Mouse (Mus musculus) layer of hippocampus, adult 8-10 months (tissue): Measurements from ENCODE around the gene Mrs2. TPM values are rescaled to one million over a fixed set of nuclear protein-coding genes. Genes with fewer than 3 reads are reported as not detected.

Experiments used
- DNase-seq, 2 experiments: peaks; one replicate each; pipeline ENCODE4 v3.0.0; 2022; ENCODE audit warnings: low spot score in 2 of 2
- total RNA-seq, 4 experiments: library from RNA; stranded (reverse); gene quantifications; 2 replicates each; pipeline ENCODE4 v1.2.4; 2022

Gene Mrs2
- 10 to 100 TPM; 47.9 to 75.3 (median 57.4) TPM for total RNA-seq

DNA sequence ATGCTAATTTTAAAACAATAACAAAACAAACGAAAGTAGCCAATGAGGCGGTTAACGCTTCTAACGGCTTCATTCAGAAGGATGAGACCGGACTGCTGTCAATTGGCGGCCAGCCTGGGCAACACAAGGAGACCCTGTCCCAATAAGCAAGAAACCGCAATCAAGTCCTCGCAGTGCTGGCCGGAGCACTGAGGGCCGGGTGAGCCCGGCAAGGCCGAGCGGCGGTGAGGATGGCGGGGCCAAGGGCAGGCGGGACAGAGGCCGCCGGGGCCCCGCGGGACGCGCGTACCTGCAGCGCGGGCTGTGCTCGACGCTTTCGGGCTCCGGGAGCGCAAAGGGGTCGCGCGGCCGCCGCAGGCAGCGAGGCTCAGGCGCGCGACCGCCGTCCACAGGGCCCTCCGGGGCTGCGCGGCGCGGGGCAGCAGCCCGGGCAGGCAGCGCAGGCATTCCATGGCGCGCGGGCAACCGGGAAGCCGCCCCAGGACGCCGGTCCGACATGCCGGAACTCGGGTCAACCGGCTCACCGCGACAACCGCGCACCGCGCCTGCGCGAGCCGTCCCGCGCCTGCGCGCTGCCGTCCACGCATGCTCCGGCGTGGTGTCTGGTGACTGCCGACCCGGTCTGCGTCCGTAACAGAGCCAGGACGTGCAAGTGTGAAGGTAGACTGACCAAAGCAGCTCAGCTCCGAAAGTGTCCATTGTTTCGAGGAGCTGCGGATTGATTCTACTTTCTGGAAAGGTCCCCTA lies at the start of gene Mrs2:
Gene Mrs2, minus strand, starts transcription at position 587 of the 747 bp plus-strand sequence.
- peak; percentile 70 to 84 for DNase-seq

DNA sequence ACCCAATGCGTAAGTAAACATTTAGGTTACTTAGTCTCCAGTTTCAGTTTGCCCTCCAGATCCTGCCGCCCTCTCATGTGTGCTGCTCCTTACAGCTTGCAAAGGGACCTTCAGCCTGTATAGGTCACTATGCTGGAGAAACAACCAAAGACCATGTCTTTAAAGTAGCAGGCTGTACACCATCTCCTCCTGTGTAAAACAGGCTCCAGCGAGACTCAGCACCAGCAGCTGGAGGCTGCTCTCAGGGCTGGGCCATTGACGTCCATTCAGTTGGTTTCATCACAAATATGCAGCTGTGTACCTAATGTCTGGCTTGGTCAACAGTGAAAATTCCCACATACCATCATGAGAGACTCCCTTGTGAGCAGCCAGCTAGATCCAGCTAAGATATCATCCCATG lies 49.6 kb upstream of the Mrs2 start:
- no peak for DNase-seq

DNA sequence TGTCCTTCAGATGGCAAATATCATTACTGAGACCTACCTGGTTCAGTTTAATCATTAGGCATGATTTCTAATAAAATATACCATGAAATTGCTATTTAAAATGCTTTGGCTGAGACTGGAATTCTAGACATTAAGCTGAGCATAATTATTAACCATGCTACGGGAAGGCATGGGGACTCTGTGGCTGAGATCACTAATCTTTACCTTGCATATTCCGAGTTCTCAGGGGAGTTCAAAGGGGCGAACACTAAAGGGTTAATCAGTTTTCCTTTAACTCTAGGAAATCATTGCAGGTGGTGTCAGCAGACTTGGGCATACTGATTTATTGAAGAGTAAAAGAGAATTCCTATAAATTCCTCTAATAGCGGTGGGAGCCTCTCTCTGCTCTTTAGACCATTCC lies 47.0 kb upstream of the Mrs2 start:
- DNase-seq = no peak

DNA sequence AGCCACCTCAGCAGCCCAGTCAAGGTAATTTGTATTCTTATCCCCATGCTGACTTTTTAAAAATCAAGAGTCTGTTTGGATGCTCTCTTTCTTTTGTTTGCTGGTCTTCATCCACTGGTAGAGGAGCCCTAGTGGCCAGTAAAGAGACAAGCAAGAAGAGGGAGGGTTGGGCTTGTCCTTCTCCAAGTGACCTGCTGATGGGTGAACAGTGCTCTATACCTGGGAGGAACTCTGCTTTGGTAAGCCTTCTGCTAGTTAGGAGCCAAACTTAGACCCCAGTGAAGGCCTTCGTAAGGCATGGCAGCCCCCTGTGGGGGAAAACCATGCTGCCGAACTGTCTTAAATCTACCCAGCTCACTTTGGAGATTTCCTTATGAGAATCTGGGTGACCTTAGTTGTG lies 46.5 kb upstream of the Mrs2 start:
- no peak for DNase-seq

DNA sequence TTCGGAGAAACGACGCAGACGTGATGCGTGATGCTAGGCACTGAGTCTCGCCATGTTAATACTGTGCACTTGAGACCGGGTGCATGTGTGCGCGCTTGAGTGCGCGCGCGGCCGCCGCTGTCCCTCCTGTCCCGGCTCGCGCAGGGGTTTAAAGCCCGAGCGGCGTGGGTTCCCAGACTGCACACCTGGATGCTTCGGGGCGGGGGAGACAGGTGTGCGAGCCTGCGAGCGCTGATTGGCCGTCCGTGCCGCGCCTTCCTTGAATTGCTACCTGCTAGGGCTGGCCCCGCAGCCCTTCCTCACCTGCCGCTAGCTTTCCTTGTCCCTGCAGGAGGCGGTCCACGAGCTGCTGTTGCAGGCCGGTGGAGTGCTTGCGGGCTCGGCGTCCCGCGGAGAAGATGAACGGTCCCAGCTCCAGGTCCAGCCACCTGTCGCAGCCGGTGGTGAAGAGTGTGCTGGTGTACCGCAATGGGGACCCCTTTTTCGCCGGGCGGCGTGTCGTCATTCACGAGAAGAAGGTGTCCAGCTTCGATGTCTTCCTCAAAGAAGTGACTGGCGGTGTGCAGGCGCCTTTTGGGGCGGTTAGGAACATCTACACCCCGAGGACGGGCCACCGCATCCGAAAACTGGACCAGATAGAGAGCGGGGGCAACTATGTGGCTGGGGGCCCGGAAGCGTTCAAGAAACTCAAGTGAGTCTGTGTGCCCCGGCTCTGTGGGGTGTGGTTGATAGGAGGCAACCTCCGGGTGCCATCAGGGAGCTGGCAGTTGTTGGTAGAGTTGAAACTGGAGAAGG lies 35.9 kb upstream of the Mrs2 start, which contains the start of gene Dcdc2a:
Gene Dcdc2a, plus strand, starts transcription at position 132 of the 795 bp plus-strand sequence.
- peak in 1 of 2 experiments; percentile 9 for DNase-seq

DNA sequence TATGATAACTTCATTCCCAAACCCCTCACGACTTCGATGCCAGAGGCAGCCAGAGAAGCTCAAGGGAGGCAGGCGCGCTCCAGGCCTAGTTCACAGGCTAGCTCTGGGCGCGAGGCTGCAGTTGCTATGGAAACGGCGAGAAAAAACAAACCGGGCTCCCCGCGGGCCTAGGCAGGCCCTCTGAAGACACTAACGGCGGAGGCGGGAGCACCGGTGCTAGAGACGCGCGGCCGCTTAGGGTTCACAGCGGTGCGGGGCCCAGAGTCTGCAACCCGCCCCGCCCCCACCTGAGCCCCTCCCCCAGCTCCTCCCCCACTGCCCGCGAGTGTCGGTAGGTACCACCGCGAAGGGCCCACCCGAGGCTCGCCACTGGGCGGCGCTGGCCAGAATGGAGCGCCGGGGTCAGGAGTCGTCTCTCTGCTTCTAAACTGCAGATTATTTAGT lies 35.0 kb upstream of the Mrs2 start:
- peak; percentile 70 to 78 for DNase-seq

DNA sequence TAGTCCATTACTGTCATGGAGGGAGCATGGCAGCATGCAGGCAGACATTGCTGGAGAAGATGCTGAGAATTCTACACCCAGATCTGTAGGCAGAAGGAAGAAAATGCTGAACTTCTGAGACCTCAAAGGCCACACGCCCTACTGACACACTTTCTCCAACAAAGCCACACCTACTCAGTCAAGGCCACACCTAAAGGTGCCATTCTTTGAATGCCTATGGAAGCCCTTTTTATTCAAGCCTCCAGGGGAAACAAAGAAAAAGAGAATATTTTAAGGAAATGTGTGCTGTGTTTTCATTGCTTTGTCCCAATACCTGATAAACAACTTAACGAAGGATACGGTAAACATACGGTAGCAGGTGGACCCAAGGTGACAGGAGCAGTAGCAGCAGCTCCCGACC lies 32.5 kb upstream of the Mrs2 start:
- no peak for DNase-seq

DNA sequence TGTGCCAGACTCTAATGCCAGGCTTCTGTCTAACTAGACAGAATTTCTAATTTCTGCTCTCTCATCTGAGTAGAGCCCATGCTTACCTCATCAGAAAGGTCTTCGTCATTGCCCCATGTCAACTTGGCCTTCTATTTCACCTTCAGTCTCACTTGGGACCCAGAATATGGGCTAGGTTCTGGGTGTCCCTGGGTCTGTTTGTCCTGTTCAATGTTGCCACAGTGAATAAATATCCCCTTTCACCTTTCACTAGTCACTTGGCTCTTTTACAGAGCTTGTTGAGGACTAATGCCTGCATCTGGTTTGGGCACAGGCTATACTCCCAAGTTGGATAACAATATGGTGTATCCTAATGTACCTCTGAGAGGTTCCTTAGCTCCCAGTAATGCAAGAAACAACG lies 19.3 kb upstream of the Mrs2 start:
- no peak for DNase-seq

DNA sequence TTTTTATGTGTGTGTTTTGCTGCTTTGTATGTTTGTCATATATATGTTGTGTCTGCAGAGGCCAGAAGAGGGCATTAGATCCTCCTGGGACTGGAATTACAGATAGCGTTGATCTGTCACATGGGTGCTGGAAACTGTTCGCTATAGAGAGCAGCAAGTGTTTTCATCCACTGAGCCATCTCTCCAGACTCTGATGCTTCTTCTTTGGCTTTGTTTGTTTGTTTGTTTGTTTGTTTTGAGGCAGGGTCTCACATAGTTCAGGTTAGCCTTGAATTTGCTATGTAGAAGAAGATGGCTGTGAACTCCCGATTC lies 6.9 kb upstream of the Mrs2 start:
- no peak for DNase-seq

DNA sequence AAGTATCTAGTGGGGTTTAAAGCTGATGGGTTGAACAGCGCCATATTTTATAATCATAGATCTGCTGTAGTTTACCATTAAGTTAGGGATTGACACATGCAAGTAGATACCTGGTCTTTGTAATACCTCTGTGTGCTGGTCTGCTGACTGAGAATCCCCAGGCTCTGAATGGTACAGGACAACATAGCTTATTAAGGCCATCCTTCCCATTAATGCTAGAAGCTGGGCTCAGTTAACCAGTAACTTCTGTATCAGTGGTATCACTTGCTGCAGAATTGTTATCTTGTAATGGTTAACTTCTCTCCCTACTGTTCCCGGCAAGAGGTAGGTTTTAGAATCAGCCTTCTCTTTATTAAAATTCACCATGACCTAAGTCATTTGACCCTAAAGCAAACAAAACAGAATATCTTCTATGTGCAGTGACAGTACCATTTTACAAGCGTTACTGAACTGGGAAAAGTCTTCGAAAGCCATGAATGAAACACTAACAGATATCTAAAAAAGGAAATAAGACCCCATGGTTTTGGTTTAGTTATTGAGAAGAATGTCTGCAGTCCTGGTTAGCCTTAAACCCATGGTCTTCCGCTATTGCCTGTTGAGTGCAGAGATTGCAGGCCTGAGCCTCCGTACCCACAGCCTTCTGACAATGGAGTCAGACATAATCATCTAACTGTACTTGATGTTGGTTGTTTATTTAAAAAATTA lies 6.4 kb upstream of the Mrs2 start:
- no peak for DNase-seq

DNA sequence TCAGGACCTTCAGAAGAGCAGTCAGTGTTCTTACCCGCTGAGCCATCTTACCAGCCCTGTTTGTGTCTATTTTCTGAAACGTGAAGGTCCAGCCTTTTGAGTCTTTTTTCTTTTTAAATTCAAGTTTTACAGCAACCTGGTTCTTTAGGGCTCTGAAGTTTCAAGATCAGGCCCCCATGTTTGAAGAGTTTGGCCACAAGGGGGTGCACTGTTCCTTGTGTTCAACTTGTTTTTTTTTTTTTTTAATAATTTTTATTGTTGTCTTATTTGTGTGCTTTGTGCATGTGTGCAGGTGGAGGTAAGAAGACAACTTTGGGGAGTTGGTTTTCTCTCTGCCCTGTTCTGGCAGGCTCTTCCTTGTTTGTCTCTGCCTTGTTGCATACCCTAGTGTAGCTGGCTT lies 4.5 kb upstream of the Mrs2 start:
- DNase-seq = no peak

DNA sequence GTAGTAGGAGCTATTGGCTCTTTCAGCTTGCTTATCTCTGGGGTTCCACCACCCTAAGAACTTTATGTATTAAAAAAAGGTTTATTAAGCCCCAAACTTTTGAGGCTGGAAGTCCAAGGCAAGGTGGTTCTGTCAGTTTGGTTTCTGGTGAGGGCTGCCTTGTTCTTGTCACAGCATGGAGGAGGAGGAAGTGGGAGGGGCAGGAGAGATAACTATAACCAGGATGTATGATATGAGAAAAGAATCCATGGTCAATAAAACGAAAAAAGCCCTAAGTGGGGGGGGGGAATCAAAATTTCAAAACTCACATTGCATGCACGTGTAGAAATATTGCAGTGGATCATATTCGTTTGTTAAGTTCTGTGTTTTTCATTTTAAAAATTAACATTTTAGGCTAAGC lies 3.0 kb upstream of the Mrs2 start:
- DNase-seq = no peak

DNA sequence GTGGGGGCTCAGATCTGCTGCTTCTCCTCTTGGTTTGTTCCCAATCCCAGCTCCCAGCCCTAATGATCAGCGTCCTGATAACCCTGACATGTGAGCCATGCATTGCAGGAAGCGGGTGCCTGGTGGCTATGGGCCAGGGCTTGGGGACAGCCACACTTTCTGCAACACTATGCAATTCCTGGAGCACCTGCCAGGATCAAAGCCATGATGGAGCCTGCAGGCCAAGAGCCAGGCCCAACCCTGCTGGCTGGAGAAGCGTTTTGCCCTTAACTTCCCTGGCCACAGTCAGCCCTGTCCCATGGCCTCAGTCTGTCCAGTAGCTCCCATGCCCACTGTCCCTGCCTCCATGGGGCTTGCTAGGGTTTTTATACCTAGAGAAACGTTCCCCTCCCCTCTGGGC lies 2.2 kb upstream of the Mrs2 start:
- DNase-seq = no peak

DNA sequence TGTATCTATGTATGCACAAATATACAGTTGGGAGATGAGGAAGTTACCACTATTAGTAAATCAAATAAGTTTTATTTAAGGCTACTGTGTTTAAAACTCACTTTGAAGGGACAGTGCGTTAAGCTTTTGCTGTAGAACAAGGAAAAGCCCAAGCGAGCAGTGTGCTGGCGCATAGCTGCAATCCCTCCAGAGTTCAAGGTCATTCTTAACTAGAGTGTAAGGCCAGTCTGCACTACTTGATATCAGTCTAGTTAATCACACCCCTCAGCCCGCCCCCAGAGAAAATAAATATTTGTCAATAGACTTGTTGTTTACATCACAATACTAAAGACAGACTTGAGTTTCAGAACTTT lies 337 bp upstream of the Mrs2 start:
- DNase-seq = no peak

DNA sequence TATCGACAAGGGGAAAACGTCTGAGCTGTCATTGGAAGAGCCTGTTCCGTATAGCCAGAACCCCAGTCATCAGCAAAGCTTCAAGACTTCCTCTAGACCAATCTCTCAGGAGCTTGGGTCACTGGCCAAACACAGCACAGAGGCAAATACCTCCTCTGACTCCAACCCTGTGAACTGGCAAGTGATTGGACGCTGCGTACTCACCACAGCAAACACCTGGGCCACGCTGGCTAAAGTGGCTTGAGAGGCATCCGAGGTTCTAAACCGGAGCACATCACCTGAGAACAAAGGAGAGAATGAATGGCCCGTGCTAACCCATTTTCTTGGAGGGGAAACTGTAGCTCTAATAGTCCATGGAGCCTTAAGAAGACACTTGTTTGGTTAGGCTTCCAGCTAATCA lies 1.9 kb downstream of the Mrs2 start:
- DNase-seq = no peak

DNA sequence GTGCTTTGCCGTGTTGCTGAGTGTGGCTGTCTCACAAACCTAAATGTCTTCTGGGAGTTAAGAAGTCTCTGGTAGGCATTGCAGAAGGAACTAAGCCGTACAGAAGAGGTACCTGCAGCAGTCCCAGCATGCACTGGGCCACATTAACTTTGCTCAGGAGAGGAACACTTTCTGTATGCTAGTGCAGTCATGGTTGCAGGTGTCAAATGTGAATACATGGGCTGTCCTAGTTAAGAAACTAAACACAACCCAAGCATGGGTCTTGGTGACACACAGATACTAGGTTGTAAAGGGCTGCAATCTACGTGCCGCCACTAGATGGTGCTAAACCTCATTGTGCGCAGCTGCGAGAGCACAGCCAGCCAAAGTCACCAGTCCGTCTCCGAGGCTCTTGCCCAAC lies 13.1 kb downstream of the Mrs2 start:
- peak in 1 of 2 experiments; percentile 53 for DNase-seq

DNA sequence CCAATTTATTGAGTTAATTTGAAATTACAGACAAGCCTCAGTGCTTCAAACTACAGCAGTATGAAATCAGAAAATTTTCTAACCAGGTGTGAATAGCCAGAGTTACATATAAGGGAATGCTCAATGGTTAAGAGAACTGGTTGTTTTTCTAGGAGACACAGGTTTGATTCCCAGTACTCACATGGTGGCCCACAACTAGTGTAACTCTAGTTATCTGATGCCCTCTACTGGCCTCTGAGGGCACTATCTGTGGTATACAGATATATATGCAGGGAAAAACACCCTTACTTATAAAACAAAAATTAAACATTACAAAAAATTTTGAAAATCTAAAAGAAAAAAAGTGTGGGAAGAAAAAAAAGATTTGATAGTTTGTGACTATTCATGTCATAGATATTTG lies 17.2 kb downstream of the Mrs2 start:
- DNase-seq = no peak

DNA sequence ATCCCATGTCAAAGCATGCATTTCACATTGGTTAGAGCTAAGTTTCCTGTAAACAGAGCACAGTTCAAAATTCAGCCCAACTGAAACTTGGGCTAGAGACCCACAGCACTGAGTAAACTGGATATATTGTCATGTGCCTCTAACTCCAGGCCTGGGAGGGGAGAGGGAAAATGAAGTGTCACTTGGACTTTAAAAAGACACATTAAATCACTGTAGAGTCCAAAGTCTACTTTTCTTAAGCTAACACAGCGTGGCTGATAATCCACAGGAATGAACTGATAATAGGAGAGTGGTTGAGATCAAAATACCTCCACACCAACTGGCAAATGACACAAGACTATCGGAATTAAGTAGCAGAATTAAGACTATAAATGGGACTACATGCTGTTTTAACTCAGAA lies 20.6 kb downstream of the Mrs2 start:
- DNase-seq = no peak

DNA sequence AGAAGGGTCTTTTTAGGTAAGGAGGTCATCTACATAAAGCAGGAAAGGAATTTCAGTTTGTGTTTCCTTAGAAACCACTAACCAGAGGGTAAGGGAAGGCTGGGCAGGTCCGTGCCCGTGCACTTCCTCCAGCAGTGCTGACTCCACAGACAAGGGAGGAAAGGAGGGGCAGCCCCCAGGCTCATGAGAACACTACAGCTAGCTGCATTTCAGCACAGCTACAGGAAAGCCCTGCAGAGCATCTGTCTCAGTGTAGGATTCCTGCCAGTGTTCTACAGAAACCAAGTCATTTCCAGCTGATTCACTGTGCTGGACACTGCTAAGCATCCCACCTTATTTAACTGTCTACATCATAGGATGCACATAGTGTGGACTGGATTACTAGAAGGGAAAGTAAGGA lies 27.0 kb downstream of the Mrs2 start:
- DNase-seq = no peak

DNA sequence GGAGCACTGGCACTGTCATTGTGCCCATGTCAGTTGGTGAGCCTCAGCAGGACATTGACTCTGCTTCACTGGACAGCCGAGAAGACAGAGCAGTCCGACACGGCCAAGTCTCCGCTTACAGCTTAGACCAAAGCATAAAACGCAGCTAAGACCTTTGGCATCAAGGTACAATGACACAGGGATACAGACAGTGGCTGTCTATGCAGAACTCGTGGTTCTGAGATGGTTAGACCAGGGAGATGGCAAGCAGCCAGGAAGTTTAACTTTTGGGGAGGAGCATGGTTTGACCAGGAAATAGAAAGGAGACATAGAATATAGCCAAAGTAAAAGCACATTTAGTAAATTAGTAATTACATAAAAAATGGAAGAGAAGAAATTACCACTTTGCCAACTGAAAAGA lies 31.2 kb downstream of the Mrs2 start:
- no peak for DNase-seq

DNA sequence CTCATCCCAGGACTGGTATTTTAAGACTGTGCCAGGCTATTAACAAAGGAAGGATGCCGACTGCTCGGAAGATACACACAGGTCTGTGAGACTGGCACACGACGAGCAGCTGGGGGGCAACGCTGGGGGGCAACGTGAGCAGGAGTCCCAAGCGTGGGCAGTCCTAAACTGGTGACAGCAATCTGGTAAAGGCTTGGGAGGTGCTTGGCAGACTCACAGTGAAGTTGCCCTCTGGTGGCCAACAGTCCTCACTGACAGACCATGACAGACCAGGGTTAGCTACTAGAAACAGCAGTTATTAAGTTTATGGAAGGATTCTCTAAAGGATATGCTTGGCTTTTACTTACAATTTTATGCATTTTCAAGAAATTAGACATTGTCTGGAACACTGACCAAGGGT lies 31.8 kb downstream of the Mrs2 start:
- peak in 1 of 2 experiments; percentile 66 for DNase-seq

DNA sequence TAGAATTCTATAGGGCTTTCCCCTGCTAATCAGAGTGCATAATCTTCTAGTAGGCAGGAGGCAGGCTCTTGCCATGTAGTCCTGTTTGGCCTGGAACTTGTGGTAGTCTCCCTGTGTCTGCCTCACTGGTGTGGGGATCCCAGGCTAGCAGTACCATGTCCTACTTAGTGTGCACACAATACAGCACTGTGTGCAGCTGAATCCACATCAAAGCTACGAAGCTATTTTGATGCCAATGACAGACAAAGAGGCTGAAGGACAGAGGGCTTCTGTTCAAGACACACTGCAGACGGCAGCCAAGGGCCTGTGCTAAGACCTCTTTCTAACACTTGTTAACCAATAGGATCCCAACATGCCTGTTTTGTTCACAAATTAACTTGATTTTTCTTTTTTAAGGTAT lies 34.7 kb downstream of the Mrs2 start:
- peak; percentile 55 to 67 for DNase-seq
